Mouse (Mus musculus): ENCODE measurements around the gene Dock9. TPM values are rescaled to one million over a fixed set of nuclear protein-coding genes. Genes with fewer than 3 reads are reported as not detected.

Dock9 gene
- total and polyA plus RNA-seq, 3 experiments = 9.3 to 12.2 (median 10.3) TPM

DNA sequence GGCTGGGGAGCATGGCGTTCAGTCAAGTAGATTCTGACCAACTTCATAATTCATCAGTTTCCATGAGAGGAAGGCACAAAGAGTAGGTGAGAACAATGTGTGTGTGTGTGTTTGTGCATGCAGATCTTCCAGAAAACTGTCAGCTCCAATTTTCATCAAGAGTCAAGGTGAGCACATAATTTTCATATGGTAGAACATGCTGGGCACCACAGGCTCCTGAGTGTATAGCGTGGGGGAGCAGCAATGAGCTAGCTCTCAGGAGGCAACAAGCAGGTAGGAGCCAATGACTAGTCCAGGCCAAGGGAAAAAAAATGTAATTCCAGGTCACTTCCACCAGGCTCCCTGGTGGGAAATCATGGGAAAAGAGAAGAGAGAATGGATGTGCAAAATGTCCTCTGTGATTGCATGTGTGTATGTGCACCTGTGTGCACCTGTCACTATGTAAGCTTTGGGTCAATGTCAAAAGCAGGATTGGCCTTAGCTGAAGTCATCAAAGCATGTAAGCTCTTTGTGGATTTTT lies 35.4 kb upstream of the Dock9 start:
- in situ Hi-C loops (cut with MboI; ENCODE audit: low pct_ligation_motif_present, low pct_unique_long_range_greater_than_20kb, low sequenced_read_pairs) (no loop called here), dilution Hi-C loops (cut with MboI; ENCODE audit: extremely low pct_ligation_motif_present, extremely low pct_unique_long_range_greater_than_20kb, low sequenced_read_pairs) (no loop called here)
- Histone ChIP-seq H3K79me2 (replicated peaks; ENCODE audit: control insufficient read depth, extremely low read depth, insufficient read depth, poor library complexity, severe bottlenecking) (no peaks in the 10 kb centered on the region), H3K4me1 (ENCODE audit: control insufficient read depth in 1 of 2, insufficient read depth in 2 of 2) (peaks cover 0 to 7% of the 10 kb centered on the region in 2 experiments; a peak in 2 of 4 replicates), H3K36me3 (replicated peaks in 1 of 2; ENCODE audit: control insufficient read depth in 1 of 2, insufficient read depth in 1 of 2, low read length in 1 of 2) (no peaks in the 10 kb centered on the region), H3K27ac (ENCODE audit: insufficient read depth, low read depth) (no peak overlapping the region), H3K4me3 (replicated peaks in 1 of 3; ENCODE audit: low read depth in 2 of 3, low read length in 2 of 3, poor library complexity in 1 of 3) (no peak overlapping the region), H3K9me3 (replicated peaks; ENCODE audit: low read length) (peaks cover 16% of the 10 kb centered on the region), H3K4me2 (ENCODE audit: insufficient read depth, low read depth, poor library complexity, severe bottlenecking) (no peak overlapping the region), H3K27me3 (replicated peaks) (no peaks in the 10 kb centered on the region), H3K9ac (ENCODE audit: insufficient read depth, low read depth) (no peak overlapping the region)
- DNase-seq (ENCODE audit: extremely low read depth) = no peak
- no peak for TF ChIP-seq CHD2 (IDR thresholded peaks at IDR 0.05; ENCODE audit: low read length)
- no peak for TF ChIP-seq ELF1 (IDR thresholded peaks at IDR 0.05; ENCODE audit: low read depth, low read length)
- TF ChIP-seq MAZ (IDR thresholded peaks at IDR 0.05; ENCODE audit: low read depth, low read length) = no peak
- TF ChIP-seq MAX (IDR thresholded peaks at IDR 0.05; ENCODE audit: low read length) = no peak
- no peak for TF ChIP-seq ZC3H11A (IDR thresholded peaks at IDR 0.05; ENCODE audit: low read depth, low read length)
- TF ChIP-seq HCFC1 (IDR thresholded peaks at IDR 0.05; ENCODE audit: low read depth, low read length) = no peak
- no peak for TF ChIP-seq JUN (IDR thresholded peaks at IDR 0.05; ENCODE audit: insufficient read depth, low read depth, low read length)
- TF ChIP-seq USF1 (IDR thresholded peaks at IDR 0.05; ENCODE audit: low read depth, low read length) = no peak
- TF ChIP-seq CTCF (conservative IDR thresholded peaks at IDR 0.05 in 1 of 2, IDR thresholded peaks at IDR 0.05 in 1 of 2; ENCODE audit: low read depth in 2 of 2, low read length in 2 of 2) = no peak
- no peak for TF ChIP-seq MXI1 (IDR thresholded peaks at IDR 0.05; ENCODE audit: low read depth, low read length)

GRCm38 (mm10) chr14:121829816-121830442 lies 32.3 kb upstream of the Dock9 start:
- no peak overlapping the region for H3K27ac ChIP-seq (ENCODE audit: insufficient read depth, low read depth)
- dilution Hi-C loops (cut with MboI; ENCODE audit: extremely low pct_ligation_motif_present, extremely low pct_unique_long_range_greater_than_20kb, low sequenced_read_pairs) = no loop called here
- no peak for DNase-seq (ENCODE audit: extremely low read depth)

More at GRCm38 (mm10) chr14:121829816-121830442, 32.3 kb upstream of the Dock9 start:
- Histone ChIP-seq H3K27me3 (replicated peaks) (no peaks in the 10 kb centered on the region), H3K4me1 (ENCODE audit: control insufficient read depth in 1 of 2, insufficient read depth in 2 of 2) (peaks cover 2 to 19% of the 10 kb centered on the region in 2 experiments; a peak in 3 of 4 replicates), H3K4me2 (ENCODE audit: insufficient read depth, low read depth, poor library complexity, severe bottlenecking) (no peak overlapping the region), H3K79me2 (replicated peaks; ENCODE audit: control insufficient read depth, extremely low read depth, insufficient read depth, poor library complexity, severe bottlenecking) (no peaks in the 10 kb centered on the region), H3K9ac (ENCODE audit: insufficient read depth, low read depth) (no peak overlapping the region), H3K36me3 (replicated peaks in 1 of 2; ENCODE audit: control insufficient read depth in 1 of 2, insufficient read depth in 1 of 2, low read length in 1 of 2) (no peaks in the 10 kb centered on the region), H3K4me3 (replicated peaks in 1 of 3; ENCODE audit: low read depth in 2 of 3, low read length in 2 of 3, poor library complexity in 1 of 3) (no peak overlapping the region), H3K9me3 (replicated peaks; ENCODE audit: low read length) (peaks cover 11% of the 10 kb centered on the region)
- in situ Hi-C loops (cut with MboI; ENCODE audit: low pct_ligation_motif_present, low pct_unique_long_range_greater_than_20kb, low sequenced_read_pairs) = no loop called here
- TF ChIP-seq JUND (conservative IDR thresholded peaks at IDR 0.05; ENCODE audit: low read depth, low read length) = no peak
- no peak for TF ChIP-seq BHLHE40 (IDR thresholded peaks at IDR 0.05; ENCODE audit: low read depth, low read length)
- no peak for TF ChIP-seq ZMIZ1 (IDR thresholded peaks at IDR 0.05; ENCODE audit: low read depth, low read length)
- no peak for TF ChIP-seq MAFK (IDR thresholded peaks at IDR 0.05; ENCODE audit: insufficient replicate concordance, low read length)
- no peak for TF ChIP-seq NELFE (IDR thresholded peaks at IDR 0.05; ENCODE audit: low read depth, low read length)
- no peak for TF ChIP-seq SIN3A (IDR thresholded peaks at IDR 0.05; ENCODE audit: low read length)
- TF ChIP-seq ETS1 (conservative IDR thresholded peaks at IDR 0.05; ENCODE audit: low read depth, low read length) = no peak
- no peak for TF ChIP-seq ZNF384 (IDR thresholded peaks at IDR 0.05; ENCODE audit: low read depth, low read length)
- TF ChIP-seq USF1 (IDR thresholded peaks at IDR 0.05; ENCODE audit: low read depth, low read length) = no peak
- no peak for TF ChIP-seq E2F4 (IDR thresholded peaks at IDR 0.05; ENCODE audit: insufficient replicate concordance, low read depth, low read length)
- no peak for TF ChIP-seq CHD1 (IDR thresholded peaks at IDR 0.05; ENCODE audit: low read depth, low read length)
- no peak for TF ChIP-seq TCF12 (IDR thresholded peaks at IDR 0.05; ENCODE audit: low read depth, low read length)
- TF ChIP-seq HCFC1 (IDR thresholded peaks at IDR 0.05; ENCODE audit: low read depth, low read length) = no peak
- no peak for TF ChIP-seq SMC3 (IDR thresholded peaks at IDR 0.05; ENCODE audit: low read depth, low read length)
- no peak for TF ChIP-seq JUN (IDR thresholded peaks at IDR 0.05; ENCODE audit: insufficient read depth, low read depth, low read length)
- no peak for TF ChIP-seq MYC (IDR thresholded peaks at IDR 0.05; ENCODE audit: low read depth, low read length)
- TF ChIP-seq POLR2A (IDR thresholded peaks at IDR 0.05; ENCODE audit: low read depth, low read length) = no peak
- TF ChIP-seq IRF4 (IDR thresholded peaks at IDR 0.05; ENCODE audit: low read depth, low read length) = no peak
- TF ChIP-seq KAT2A (IDR thresholded peaks at IDR 0.05; ENCODE audit: insufficient replicate concordance, low read length) = no peak
- no peak for TF ChIP-seq ZKSCAN1 (IDR thresholded peaks at IDR 0.05; ENCODE audit: borderline replicate concordance, low read depth, low read length)

Data from CH12.LX (cell line).